Mouse (Mus musculus) kidney, postnatal 0 days (tissue): ENCODE data around the gene Cyfip2. TPM values are rescaled to one million over a fixed set of nuclear protein-coding genes. Genes with fewer than 3 reads are reported as not detected.

Experiments
- ATAC-seq: fragments of 200-750 bp; cut with Nextera tagmentation; replicated peaks from 2 replicates; pipeline ENCODE4 v1.8.0; 2017; ENCODE audit warnings: low read depth, moderate number of reproducible peaks, moderate TSS enrichment, moderate library complexity; ENCODE audit not compliant: low FRiP score
- DNase-seq: peaks from one replicate; pipeline ENCODE4 v3.0.0-alpha.2; 2016; ENCODE audit warnings: low spot score
- H3K27ac ChIP-seq: fragments of 300-500 bp; sonication (generic); 2 replicates; pipeline ENCODE4 v1.5.1; 2014; ENCODE audit warnings: mild to moderate bottlenecking
- H3K27me3 ChIP-seq: fragments of 300-500 bp; sonication (generic); 2 replicates; pipeline ENCODE4 v1.6.1; 2014; ENCODE audit warnings: low read length, mixed read lengths; ENCODE audit not compliant: insufficient read depth
- H3K36me3 ChIP-seq: fragments of 300-500 bp; sonication (generic); 2 replicates; pipeline ENCODE4 v1.6.1; 2014; ENCODE audit warnings: low read length, mixed read lengths; ENCODE audit not compliant: insufficient read depth
- H3K4me1 ChIP-seq: fragments of 300-500 bp; sonication (generic); replicated peaks from 2 replicates; pipeline ENCODE4 v1.6.1; 2014; ENCODE audit warnings: antibody characterized with exemption, low read length, mixed read lengths; ENCODE audit not compliant: insufficient read depth
- H3K4me2 ChIP-seq: fragments of 300-500 bp; sonication (generic); 2 replicates; pipeline ENCODE4 v1.6.1; 2014; ENCODE audit warnings: mild to moderate bottlenecking, low read length, moderate library complexity, mixed read lengths
- H3K4me3 ChIP-seq: fragments of 300-500 bp; sonication (generic); replicated peaks from 2 replicates; pipeline ENCODE4 v1.5.1; 2014; ENCODE audit warnings: low read depth, low read length
- H3K9ac ChIP-seq: fragments of 300-500 bp; sonication (generic); 2 replicates; pipeline ENCODE4 v1.6.1; 2014; ENCODE audit warnings: low read depth, low read length
- H3K9me3 ChIP-seq: fragments of 300-500 bp; sonication (generic); replicated peaks from 2 replicates; pipeline ENCODE4 v1.6.1; 2016; ENCODE audit warnings: low read length, inconsistent platforms, mixed read lengths
- CTCF ChIP-seq: IDR thresholded peaks from 2 replicates; pipeline ENCODE4 v1.5.1; 2016; ENCODE audit warnings: antibody characterized with exemption, low read depth, mild to moderate bottlenecking, moderate library complexity
- WGBS: fragments of 180-500 bp; shearing (Covaris S2); extraction: QIAGEN DNeasy Blood & Tissue Kit; methylation state at CpG from one replicate; pipeline ENCODE4 v1.1.7; 2014; 5-methylcytosine and 5-hydroxymethylcytosine counted together
- polyA plus RNA-seq: library from polyadenylated mRNA; unstranded; fragments of >200 nt; fragmentation: Nextera tagmentation; extraction: Ambion mirVana; gene quantifications from 2 replicates; pipeline ENCODE4 v1.2.1, GENCODE M21; 2015

Gene Cyfip2
- polyA plus RNA-seq, 1 experiment from 2014 or later: 17.4 TPM

GRCm38 (mm10) chr11:46246393-46246792 lies 66.3 kb downstream of the Cyfip2 start:
- 69% methylated on average over 7 of the region's 7 CpGs for WGBS
- H3K4me2 ChIP-seq: no peak overlapping the region
- TF ChIP-seq CTCF: no peak

GRCm38 (mm10) chr11:46245926-46246325 lies 66.7 kb downstream of the Cyfip2 start:
- Histone ChIP-seq H3K36me3 (no peaks in the 10 kb centered on the region), H3K4me3 (no peak overlapping the region), H3K27me3 (no peaks in the 10 kb centered on the region), H3K9me3 (no peaks in the 10 kb centered on the region), H3K4me2 (no peak overlapping the region), H3K9ac (no peak overlapping the region), H3K4me1 (no peaks in the 10 kb centered on the region), H3K27ac (no peak overlapping the region)
- no peak for DNase-seq
- no peak for ATAC-seq
- 73% methylated on average over 8 of the region's 8 CpGs for WGBS
- no peak for TF ChIP-seq CTCF

More at GRCm38 (mm10) chr11:46246393-46246792, 66.3 kb downstream of the Cyfip2 start:
- Histone ChIP-seq H3K36me3 (no peaks in the 10 kb centered on the region), H3K9me3 (no peaks in the 10 kb centered on the region), H3K4me1 (no peaks in the 10 kb centered on the region), H3K4me3 (no peak overlapping the region), H3K27ac (no peak overlapping the region), H3K9ac (no peak overlapping the region), H3K27me3 (no peaks in the 10 kb centered on the region)
- no peak for DNase-seq
- no peak for ATAC-seq

- no peak for DNase-seq
- Histone ChIP-seq H3K27ac (no peak overlapping the region), H3K9ac (no peak overlapping the region), H3K4me2 (no peak overlapping the region), H3K4me3 (no peak overlapping the region), H3K27me3 (no peaks in the 10 kb centered on the region), H3K36me3 (no peaks in the 10 kb centered on the region), H3K4me1 (no peaks in the 10 kb centered on the region), H3K9me3 (no peaks in the 10 kb centered on the region)
- TF ChIP-seq CTCF: no peak
- WGBS: 91% methylated on average over 23 of the region's 23 CpGs
- ATAC-seq: no peak
Measured at GRCm38 (mm10) chr11:46244731-46245604, 67.7 kb downstream of the Cyfip2 start.

- Histone ChIP-seq H3K4me2 (no peak overlapping the region), H3K27ac (no peak overlapping the region), H3K4me1 (no peaks in the 10 kb centered on the region), H3K9ac (no peak overlapping the region), H3K36me3 (no peaks in the 10 kb centered on the region), H3K4me3 (no peak overlapping the region), H3K27me3 (no peaks in the 10 kb centered on the region), H3K9me3 (no peaks in the 10 kb centered on the region)
- DNase-seq (no peak), ATAC-seq (no peak)
- no peak for TF ChIP-seq CTCF
- 89% methylated on average over 8 of the region's 8 CpGs for WGBS
Measured at GRCm38 (mm10) chr11:46241985-46242384, 70.7 kb downstream of the Cyfip2 start.

GRCm38 (mm10) chr11:46241150-46241673 lies 71.4 kb downstream of the Cyfip2 start:
- WGBS: 93% methylated on average over 7 of the region's 7 CpGs
- TF ChIP-seq CTCF: no peak
- Histone ChIP-seq H3K4me3 (no peak overlapping the region), H3K27ac (no peak overlapping the region), H3K9me3 (no peaks in the 10 kb centered on the region), H3K4me1 (no peaks in the 10 kb centered on the region), H3K4me2 (no peak overlapping the region), H3K36me3 (no peaks in the 10 kb centered on the region), H3K27me3 (no peaks in the 10 kb centered on the region), H3K9ac (no peak overlapping the region)
- DNase-seq (no peak), ATAC-seq (no peak)

- no peak for ATAC-seq
- peak; percentile 34 for DNase-seq
- Histone ChIP-seq H3K9ac (no peak overlapping the region), H3K4me3 (no peak overlapping the region), H3K4me2 (no peak overlapping the region), H3K4me1 (no peaks in the 10 kb centered on the region), H3K9me3 (no peaks in the 10 kb centered on the region), H3K27ac (no peak overlapping the region), H3K36me3 (no peaks in the 10 kb centered on the region), H3K27me3 (no peaks in the 10 kb centered on the region)
- WGBS: 46% methylated on average over 4 of the region's 4 CpGs
- TF ChIP-seq CTCF: peak; percentile 56
Measured at GRCm38 (mm10) chr11:46236976-46237375, 75.7 kb downstream of the Cyfip2 start.
